Mouse (Mus musculus) brain, adult 2 months (tissue): ENCODE results near the gene Klra5.
"Not testable (repeated sequence)": the region's sequence is repeated elsewhere in the genome, so short reads cannot be mapped to it uniquely, and the experiment has no call there.

Experiments
- DNase-seq: peaks from one replicate; pipeline ENCODE4 v3.0.0; 2011; ENCODE audit warnings: low read depth, low spot score

Klra5 gene

DNA sequence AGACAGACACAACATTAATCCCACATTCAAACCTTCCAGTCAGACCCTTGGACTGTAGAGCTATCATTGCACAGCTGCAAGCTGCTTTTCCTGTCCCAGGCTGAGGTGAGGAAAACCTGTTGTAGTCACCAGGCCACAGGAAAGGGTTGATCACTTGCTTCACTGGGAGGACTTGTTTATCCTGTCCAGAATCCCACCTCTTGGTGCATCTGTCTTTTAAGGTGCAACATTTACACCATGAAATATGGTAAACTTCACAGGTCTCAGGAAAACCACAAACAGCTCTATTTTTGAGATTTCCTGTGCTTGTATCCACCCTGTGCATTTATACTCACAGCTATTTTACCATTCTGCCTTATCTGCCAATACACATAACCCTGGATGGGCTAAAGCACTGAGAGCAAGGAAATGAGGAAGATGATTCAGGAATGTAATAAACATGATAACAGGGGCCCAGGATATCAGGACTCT is at the start of gene Klra5:
Gene Klra5 (minus strand): TSS at position 175 of the 471 bp plus-strand sequence.
- DNase-seq = not testable (repeated sequence)

DNA sequence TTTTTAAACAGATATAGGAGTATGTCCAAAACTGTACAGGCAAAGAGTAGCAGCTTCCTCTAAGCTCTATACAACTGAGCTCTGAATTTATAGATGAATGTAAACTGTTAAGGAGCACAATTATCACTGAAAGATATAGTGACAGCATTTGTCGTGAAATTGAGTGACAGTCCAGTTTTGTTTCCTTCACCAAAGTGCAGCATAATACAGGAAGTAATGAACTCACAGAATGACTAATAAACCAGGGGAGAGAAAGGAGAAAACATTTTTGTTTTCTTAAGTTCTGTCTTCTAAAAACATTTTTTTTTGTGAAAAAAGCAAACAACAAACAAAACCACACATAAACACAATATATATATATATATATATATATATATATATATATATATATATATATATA is 454 bp downstream of the Klra5 start:
- no peak for DNase-seq

DNA sequence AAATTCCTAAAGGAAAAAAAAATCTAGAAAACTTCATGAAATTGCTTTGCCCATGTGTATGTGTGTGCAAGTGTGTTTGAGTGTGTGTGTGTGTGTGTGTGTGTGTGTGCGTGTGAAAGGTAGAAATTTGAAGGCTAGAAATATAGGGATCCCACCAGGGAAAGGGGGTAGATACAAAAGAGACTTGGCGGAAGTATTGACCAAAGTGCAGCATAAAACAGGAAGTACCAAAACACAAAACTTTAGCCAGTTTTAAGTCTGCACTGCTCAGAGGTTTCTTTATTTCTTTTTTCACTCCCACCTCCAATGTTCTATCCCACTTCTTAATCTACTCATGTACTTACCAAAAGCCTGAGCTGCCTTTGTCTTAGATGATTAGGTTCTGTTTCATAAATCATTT is 34.9 kb downstream of the Klra5 start:
- no peak for DNase-seq

DNA sequence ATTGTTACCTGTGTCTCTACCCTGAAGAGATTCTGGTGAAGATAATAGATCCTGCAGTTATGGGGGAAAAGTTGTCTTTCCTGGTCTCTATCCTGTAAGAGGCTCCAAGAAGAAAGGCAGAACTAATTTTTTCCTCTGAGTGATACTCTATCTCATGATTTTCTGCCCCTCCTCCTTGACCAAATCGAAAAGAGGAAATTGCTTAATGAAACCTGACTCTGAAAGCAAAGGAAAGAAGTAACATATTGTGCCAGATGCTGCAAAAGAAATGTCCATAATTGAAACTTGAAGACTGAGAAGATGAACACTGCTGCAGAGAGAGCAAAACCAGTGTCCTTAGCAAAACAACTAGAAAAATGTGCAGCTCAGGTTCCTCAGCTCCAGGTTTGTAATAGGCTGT is 40.9 kb downstream of the Klra5 start, which contains the start of gene Klra17:
Gene Klra17 (minus strand): TSS at position 124 of the 400 bp plus-strand sequence.
- no peak for DNase-seq

DNA sequence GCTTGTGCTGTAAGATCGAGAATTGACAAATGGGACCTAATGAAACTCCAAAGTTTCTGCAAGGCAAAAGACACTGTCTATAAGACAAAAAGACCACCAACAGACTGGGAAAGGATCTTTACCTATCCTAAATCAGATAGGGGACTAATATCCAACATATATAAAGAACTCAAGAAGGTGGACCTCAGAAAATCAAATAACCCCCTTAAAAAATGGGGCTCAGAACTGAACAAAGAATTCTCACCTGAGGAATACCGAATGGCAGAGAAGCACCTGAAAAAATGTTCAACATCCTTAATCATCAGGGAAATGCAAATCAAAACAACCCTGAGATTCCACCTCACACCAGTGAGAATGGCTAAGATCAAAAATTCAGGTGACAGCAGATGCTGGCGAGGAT is 55.1 kb downstream of the Klra5 start, which contains the start of gene Gm17631:
Gene Gm17631 (plus strand): TSS at position 301 of the 400 bp plus-strand sequence.
- DNase-seq = not testable (repeated sequence)
